Mouse (Mus musculus) spleen, adult 2 months (tissue): Measurements from ENCODE around the gene Pepd.

ENCODE experiments used
- CTCF ChIP-seq: fragments of 200-500 bp; IDR thresholded peaks from 2 replicates; pipeline ENCODE4 v1.5.1; 2011; ENCODE audit warnings: mild to moderate bottlenecking, inconsistent platforms; ENCODE audit not compliant: insufficient read depth, insufficient read length, insufficient replicate concordance; ENCODE audit errors: extremely low read depth
- POLR2A ChIP-seq: fragments of 200-500 bp; IDR thresholded peaks from 2 replicates; pipeline ENCODE4 v1.6.1; 2011; ENCODE audit warnings: low read depth, low read length, inconsistent platforms

DNA sequence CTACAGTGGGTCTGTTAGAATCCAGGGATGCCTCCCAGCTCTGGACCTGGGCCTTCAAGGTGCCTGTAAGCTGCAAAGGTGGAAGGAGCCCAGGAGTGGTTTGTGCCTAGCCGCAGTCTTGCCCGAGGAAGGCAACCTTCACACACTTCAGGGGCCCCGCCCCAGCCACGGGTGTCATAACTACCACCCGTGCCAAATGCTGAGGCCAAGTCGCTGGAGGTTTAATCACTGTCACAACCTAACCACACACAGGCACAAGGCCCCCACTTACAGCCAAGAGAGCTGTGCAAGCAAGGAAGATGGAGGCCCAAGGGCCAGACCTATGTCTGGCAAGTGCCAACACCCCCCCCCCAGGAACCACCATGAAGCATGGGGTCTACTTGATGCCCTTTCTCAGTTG lies 125.2 kb downstream of the Pepd start:
- TF ChIP-seq CTCF (no peak), POLR2A (no peak)
